Mouse (Mus musculus) embryonic fibroblast, embryonic 13.5 days (primary cell): Measurements from ENCODE around the gene Ppef1. TPM values are rescaled to one million over a fixed set of nuclear protein-coding genes. Genes with fewer than 3 reads are reported as not detected.
"Not testable (repeated sequence)": the region's sequence is repeated elsewhere in the genome, so short reads cannot be mapped to it uniquely, and the experiment has no call there.

Experiments used
- H3K27ac ChIP-seq: 2 replicates; pipeline ENCODE4 v1.5.1; 2012; ENCODE audit warnings: low read length, control low read depth, inconsistent platforms; ENCODE audit not compliant: insufficient read depth
- H3K4me1 ChIP-seq: 2 replicates; pipeline ENCODE4 v1.6.1; 2011; ENCODE audit warnings: low read length; ENCODE audit not compliant: control insufficient read depth, insufficient read depth
- H3K4me3 ChIP-seq: 2 replicates; pipeline ENCODE4 v1.5.1; 2011; ENCODE audit warnings: mild to moderate bottlenecking, control low read depth, low read length; ENCODE audit not compliant: insufficient read depth
- CTCF ChIP-seq: IDR thresholded peaks from 2 replicates; pipeline ENCODE4 v1.5.1; 2011; ENCODE audit warnings: mild to moderate bottlenecking, control low read depth, low read length, moderate library complexity, borderline replicate concordance; ENCODE audit not compliant: insufficient read depth
- POLR2A ChIP-seq: IDR thresholded peaks from 2 replicates; pipeline ENCODE4 v1.6.1; 2011; ENCODE audit warnings: low read depth, mild to moderate bottlenecking, control low read depth, low read length, moderate library complexity
- polyA plus RNA-seq: library from polyadenylated mRNA; stranded (reverse); fragments of >200 nt; gene quantifications from 2 replicates; pipeline ENCODE4 v1.2.4, GENCODE M21; 2011; ENCODE audit warnings: low read depth; ENCODE audit not compliant: missing spikeins, insufficient read length

The Ppef1 gene
- 1.0 and 2.2 TPM in 2 replicates for polyA plus RNA-seq

DNA sequence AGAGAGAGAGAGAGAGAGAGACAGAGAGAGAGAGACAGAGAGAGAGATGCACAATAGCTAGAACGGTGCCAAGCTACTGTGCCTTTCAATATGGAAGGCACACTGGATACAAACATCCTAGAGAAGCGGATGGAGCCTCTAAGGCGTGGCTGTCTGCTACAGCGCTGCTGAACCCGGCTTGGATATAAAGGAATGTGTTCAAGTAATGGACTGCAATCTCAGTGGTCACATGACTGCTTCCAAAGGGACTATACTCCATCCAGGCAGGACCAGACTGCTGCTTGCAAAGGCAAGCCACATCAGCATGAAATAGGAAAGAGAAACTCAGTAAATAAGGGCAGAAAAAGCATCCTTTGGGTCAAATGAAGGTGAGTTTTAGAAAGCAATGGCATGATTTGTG is at the start of gene Ppef1:
TSS of gene Ppef1 (minus strand) at position 116 of the 400 bp plus-strand sequence.
- H3K4me3 ChIP-seq = no peak within 1 kb of the TSS
- no peaks in the 10 kb centered on the region for H3K4me1 ChIP-seq
- TF ChIP-seq POLR2A (no peak), CTCF (no peak)
- H3K27ac ChIP-seq = no peak within 1 kb of the TSS

DNA sequence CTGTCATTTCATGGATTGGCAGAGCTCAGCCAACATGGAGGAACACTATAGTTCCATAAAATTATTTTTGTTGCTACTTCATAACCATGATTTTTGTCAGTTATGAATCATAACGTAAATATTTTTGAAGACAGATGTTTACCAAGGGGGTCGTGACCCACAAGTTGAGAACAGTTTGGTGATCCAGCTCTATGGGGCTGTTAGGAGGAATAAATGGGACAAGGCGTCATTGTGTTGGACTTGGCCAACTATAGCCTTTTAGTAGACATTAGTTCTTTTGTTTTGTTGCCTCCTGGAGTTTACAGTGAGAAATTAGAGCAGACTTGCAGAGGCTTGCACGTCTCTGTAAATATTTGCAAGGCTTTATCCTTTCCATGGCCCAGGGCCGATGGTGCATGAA is 46.7 kb upstream of the Ppef1 start:
- Histone ChIP-seq H3K4me1 (no peaks in the 10 kb centered on the region), H3K27ac (no peak overlapping the region), H3K4me3 (no peak overlapping the region)
- no peak for TF ChIP-seq CTCF
- no peak for TF ChIP-seq POLR2A

DNA sequence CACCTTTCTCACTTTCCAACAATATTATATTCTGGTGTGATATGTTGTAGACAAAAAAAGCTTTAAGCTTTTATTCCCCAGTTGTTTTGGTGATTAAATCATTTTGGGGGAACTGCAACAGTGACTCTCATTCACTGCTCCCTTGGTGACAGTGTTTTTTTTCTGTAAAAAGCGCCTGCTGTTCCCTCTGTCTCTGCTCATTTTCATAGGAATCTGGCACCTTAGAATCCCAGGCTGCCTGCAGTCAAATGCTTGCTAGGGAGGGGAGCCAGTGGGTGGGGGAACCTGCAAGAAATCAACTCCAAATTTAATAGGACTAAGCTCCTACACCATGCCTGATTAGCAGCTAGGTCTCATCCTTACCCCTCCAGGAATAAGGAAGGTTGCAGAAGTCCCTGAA is 37.5 kb upstream of the Ppef1 start:
- TF ChIP-seq POLR2A (no peak), CTCF (no peak)
- Histone ChIP-seq H3K27ac (no peak overlapping the region), H3K4me3 (no peak overlapping the region), H3K4me1 (no peaks in the 10 kb centered on the region)

DNA sequence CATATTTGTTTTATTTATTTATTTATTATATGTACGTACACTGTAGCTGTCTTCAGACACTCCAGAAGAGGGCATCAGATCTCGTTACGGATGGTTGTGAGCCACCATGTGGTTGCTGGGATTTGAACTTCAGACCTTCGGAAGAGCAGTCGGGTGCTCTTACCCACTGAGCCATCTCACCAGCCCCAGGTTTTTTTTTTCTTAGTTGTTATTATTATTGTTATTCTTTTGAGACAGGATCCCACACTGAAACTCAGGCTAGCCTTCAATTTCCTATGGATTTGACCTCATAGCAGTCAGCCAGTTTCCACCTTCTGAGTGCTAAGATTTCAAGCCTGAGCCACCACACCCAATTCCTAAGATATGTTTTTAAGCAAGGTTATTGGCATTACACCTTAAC is 34.1 kb upstream of the Ppef1 start:
- H3K4me1 ChIP-seq, H3K27ac ChIP-seq, H3K4me3 ChIP-seq: not testable (repeated sequence)

DNA sequence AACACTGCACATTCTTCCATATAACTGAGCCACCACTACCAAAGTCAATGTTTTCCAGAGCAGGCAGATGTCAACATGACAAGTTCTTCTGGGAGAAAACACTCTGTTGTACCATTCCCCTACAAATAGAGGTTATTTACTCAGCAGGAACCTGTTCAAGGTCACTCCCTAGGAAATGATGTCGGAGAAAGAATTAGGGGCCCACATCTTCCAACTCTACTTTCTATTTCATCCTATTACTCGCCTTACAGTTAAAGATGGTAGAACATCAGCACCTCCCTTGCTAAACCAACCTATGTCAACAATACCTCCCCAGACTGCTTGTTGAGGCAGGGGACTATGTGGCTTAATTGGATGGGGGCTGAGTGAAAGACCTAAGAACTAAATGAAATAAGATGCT is 32.1 kb upstream of the Ppef1 start, which contains the start of gene Rs1:
TSS of gene Rs1 (plus strand) at position 301 of the 400 bp plus-strand sequence.
- H3K4me3 ChIP-seq = peak within 1 kb of the TSS; percentile 24; the same call in 1 of the 2 replicates
- H3K4me1 ChIP-seq = no peaks in the 10 kb centered on the region
- no peak within 1 kb of the TSS for H3K27ac ChIP-seq
- no peak for TF ChIP-seq CTCF
- no peak for TF ChIP-seq POLR2A

DNA sequence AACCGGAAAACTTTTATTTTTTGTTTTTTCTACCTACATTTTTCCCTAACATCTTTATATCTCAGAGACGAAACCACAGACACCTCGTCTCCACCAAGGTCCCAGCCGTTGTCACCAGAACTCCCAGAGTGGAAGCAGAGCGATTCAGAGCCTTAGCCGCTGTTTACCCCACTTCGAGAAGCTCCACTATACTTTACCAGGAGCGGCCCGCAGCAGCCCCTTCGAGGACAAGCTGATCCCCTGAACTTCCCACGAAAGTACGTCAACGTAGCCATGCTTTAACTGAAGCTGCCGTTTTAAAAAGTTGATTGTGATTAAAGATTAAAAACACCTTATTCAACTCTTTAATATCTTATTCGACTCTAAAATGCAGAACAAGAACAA is 30.7 kb upstream of the Ppef1 start:
- TF ChIP-seq CTCF = no peak
- no peak for TF ChIP-seq POLR2A
- no peak overlapping the region for H3K27ac ChIP-seq
- peak overlapping the region; percentile 77 for H3K4me3 ChIP-seq
- no peaks in the 10 kb centered on the region for H3K4me1 ChIP-seq

DNA sequence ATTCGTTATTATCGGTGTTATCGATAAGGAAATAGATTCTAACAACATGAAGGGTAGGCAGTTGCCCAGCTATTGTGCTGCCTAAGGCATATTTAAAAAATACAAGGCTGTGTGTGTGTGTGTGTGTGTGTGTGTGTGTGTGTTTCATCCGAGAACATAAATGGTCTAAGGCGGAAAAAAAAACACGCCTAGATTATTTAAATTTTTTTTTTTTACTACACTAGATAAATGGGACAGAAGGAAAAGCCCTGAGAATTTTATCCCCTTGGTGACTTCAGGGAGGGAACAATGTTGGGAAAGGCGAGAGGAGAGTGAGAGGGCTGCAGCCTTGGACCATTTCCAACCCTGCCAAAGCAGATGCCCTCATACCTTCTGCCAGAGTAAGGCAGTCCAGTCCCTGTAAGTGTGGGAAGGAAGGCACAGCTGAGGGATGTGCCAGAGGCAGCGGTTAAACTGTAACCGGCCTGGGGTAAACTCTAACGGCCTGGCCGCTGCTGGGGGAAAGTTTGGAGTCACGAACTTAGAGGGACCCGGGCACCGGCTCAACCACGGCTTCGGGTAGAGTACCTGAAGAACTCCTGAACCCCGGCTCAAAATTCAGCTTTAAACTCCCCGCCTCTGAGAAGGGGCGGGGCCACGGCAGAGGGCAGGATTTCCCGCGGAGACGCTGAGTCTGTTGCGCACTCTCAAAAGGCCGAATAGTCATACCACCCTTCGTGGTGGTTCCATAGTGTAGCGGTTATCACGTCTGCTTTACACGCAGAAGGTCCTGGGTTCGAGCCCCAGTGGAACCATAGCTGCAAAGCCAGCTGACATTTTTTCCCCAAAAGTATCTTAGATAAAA is 30.0 kb upstream of the Ppef1 start:
- Histone ChIP-seq H3K27ac (no peak overlapping the region), H3K4me1 (no peaks in the 10 kb centered on the region), H3K4me3 (peak overlapping the region; percentile 77)
- TF ChIP-seq POLR2A = no peak
- TF ChIP-seq CTCF = no peak

DNA sequence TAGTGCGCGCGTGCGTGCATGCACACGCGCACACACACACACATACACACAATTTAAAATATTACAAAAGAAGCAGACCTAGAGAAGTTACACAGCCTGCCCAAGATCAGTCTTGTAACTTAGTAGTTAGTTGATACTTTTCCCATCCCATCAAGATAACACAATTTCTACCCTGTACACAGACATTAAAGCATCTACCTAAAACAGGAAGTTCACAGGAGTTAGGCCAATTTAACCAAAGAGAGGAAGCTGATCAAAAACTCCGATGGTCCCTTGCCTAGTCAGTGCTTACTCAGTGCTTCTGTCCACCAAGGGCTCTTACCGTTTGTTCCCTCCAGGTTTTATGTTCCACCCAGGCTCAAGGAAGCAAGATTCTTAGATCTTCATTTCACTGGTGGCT is 15.2 kb upstream of the Ppef1 start:
- Histone ChIP-seq H3K4me1 (no peaks in the 10 kb centered on the region), H3K4me3 (no peak overlapping the region), H3K27ac (no peak overlapping the region)
- no peak for TF ChIP-seq POLR2A
- no peak for TF ChIP-seq CTCF

DNA sequence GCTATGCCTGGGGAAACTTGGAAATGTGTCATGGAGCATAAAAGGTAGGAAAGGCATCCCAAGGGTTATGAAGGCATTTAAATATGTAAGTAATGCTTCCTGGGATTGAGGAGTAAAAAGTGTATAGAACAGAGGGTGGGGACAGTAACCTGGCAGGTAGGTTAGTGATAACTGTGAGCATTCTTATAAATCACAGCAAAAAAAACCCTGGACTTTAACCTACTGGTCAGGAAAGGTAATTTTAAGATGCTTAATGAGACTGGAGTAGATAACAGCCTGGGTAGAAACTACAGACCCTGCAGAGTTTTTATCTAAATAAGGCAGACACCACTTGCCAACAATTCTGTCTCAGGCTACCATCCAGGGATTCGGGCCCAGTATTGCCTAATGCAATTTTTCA is 13.1 kb upstream of the Ppef1 start:
- no peaks in the 10 kb centered on the region for H3K4me1 ChIP-seq

DNA sequence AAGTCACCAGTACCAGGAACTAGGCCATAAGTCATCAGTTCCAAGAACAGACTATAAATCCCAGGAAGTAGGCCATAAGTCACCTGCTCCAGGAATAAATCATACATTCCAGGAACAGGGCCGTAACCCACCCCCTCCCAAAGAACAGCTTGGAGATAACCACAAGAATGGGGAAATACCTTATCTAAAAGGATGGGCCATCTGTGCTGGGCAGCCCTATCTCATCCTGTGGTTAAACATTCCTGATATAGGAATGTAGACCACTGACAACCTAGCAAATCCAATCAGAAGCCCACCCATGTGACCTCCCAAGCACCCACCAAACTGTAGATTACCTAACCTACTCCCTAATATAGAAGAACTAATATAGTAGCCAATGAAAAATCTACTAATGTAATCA is 9.8 kb upstream of the Ppef1 start:
- Histone ChIP-seq H3K4me1 (no peaks in the 10 kb centered on the region), H3K4me3 (no peak overlapping the region), H3K27ac (no peak overlapping the region)
- TF ChIP-seq CTCF (no peak), POLR2A (no peak)

More for the DNA sequence above, 13.1 kb upstream of the Ppef1 start:
- Histone ChIP-seq H3K27ac (no peak overlapping the region), H3K4me3 (no peak overlapping the region)
- no peak for TF ChIP-seq POLR2A
- no peak for TF ChIP-seq CTCF
